Mouse (Mus musculus) liver, postnatal 0 days (tissue): Measurements from ENCODE around the gene Zfp322a.
A peak's percentile ranks its signal among the peaks of the same experiment; 100 is the strongest.

ENCODE experiments used
- CTCF ChIP-seq: sonication (generic); IDR thresholded peaks from 2 replicates; pipeline ENCODE4 v1.5.1; 2016; ENCODE audit warnings: antibody characterized with exemption, low read depth
- EP300 ChIP-seq: IDR thresholded peaks from 2 replicates; pipeline ENCODE4 v1.6.1; 2016; ENCODE audit warnings: antibody characterized with exemption, low read depth, mild to moderate bottlenecking

DNA sequence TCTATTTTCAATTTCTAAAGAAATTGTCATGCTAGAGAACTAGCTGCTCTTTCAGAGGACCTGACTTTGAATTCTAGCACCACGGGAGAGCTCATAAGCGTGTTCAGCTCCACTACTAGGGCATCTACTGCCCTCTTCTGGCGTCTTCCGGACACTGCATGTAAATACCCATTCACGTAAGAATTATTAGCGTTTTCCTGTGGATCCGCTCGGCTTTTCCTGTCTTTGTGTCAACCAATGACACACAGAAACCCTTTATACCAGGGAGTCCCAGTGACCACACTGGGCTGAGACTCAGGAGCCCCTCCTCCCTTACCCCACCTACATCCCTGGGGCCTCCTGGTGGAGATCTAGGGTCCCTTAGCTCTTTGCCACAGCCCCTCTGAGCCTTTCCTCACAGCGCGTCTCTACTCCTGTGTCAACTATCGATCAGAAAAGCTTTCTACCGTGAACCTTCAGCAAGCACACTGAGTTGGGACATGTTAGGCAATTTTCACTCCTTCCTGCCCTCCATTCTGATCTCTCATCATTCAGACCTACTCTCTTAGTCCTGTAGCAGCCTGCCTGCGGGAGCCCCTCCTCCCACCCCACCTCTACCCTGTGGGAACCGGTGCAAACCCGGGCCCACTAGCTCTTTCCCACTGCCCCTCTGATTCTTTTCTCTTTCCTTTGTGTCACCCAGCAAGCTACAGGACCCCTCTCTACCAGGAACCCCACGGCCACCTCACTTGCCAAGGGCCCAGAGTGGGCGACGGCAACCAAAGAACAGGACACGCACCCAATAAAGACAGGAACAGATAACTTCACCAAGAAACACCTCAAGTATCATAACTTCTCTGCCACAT is 32.9 kb upstream of the Zfp322a start:
- TF ChIP-seq CTCF (peak; percentile 92), EP300 (no peak)
